Mouse (Mus musculus) left cerebral cortex, postnatal 14 days (tissue): ENCODE measurements at regions not wholly inside any gene's neighbourhood (a gene's known extent, or its start where the extent isn't known, plus 50 kb on each side); places are given as distances from the start of the nearest gene placed in this dataset.
A peak's percentile ranks its signal among the peaks of the same experiment; 100 is the strongest.

Experiments used
- DNase-seq, 2 experiments: peaks; one replicate each; pipeline ENCODE4 v3.0.0; 2021 to 2022; ENCODE audit warnings: low spot score in 2 of 2, mixed read lengths in 1 of 2
- intact Hi-C: fragments of 180-260 bp; cut with DNase I; formaldehyde crosslinking; loops from one replicate; pipeline ENCODE4 v1.15.1; 2025

DNA sequence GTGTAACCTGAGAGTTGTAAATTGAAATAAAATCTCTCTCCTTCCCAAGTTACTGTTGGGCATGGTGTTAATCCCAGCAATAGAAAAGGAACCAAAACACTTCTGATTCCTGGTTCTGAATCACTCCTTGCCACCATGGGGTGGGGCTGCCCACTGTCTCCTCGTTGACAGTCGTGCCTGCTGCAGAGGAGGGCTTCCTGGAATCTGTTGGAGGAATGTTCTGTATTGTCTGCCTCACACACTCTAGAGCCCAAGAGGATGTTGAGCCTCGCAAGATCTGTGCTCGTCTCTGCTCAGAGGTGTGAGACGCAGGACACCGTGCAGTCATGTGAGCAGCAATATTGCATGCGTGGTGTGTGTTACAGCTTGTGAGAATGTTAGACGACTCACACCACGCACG lies 246.4 kb upstream of the Kcnab2 start:
- intact Hi-C loops: no loop called here
- DNase-seq: no peak

DNA sequence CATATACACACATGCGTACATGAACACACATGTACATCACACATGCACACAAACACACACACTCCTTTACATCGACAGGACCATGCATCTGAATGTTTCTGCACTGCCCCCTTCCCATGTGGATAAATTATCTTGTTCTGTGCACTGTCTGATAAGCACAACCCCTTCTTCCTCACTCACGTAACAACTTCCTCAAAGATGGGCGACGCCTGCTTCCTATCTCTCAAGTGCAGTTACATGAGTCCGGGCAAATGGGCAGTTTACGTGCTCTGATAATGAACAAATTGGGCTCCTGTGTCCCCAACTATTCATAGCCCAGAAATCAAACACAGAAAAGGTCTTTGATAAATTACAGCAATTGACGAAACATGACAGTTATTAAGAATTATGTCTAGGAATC lies 242.9 kb upstream of the Kcnab2 start:
- intact Hi-C loops: no loop called here
- no peak for DNase-seq

DNA sequence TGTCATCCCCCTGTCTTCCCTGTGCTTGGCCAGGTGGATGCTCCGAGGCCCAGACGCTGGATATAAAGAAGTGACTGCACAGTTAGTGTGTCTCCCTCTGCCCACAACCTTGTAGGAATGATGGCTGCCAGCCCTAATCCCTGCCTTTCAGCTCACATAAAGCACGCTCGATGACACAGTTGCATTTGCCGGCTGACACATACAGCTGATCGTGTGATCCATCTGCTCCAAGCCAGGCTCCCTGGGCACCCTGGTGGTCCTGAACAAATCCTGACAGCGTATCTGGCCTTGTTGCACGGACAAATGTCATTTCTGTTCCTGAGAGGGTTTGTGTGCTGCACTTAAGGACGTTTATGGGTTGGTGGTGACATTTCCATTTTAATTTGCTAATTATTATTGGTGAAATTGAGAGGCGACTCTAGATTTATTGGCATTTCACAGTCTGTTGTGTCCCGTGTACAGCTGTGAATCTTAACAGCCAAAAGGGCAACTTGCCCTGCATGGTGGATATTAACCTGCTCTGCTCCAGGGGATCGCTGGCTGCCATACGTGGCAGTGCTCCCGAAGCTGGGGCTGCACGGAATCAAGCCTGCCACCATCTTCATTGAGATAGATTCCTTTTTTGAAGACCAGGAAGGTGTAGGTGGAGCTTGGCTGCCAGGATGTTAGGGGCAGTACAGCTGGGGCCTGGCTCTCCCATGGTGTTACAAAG lies 241.9 kb upstream of the Kcnab2 start:
- DNase-seq: no peak
- intact Hi-C loops: no loop called here

DNA sequence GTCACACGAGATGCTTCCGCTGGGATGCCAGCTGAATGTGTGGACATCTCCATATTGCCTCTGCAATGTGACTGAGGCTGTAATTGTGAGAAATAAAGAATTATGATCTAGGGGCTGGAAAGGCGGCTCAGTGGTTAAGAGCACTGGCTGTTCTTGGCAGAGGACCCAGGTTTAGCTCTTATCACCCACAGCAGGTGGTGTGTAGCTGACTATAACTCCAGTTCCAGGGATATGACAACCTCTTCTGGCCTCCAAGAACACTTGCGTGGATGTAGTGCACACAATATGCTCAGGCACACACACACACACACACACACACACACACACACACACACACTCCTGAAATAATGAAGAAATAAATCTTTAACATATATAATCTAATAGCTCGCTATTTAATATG lies 232.7 kb upstream of the Kcnab2 start:
- intact Hi-C loops: no loop called here
- DNase-seq: no peak

DNA sequence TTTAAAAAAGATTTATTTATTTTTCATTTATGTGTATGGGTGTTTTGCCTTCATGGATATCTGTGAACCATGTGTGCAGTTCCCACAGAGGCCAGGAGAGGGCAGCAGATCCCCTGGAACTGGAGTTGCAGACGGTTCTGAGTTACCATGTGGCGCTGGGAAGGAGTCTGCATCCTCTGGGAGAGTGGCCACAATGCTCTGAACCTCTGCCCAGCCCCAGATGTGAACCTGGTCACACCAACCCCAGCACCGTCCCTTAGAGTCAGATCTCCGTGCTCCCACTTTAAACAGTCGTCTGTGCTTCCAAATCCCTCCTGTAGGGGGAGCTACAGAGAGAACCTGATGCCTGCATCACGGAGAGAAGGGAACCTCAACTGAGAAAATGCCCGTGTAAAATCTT lies 222.5 kb upstream of the Kcnab2 start:
- no peak for DNase-seq
- intact Hi-C loops: no loop called here

DNA sequence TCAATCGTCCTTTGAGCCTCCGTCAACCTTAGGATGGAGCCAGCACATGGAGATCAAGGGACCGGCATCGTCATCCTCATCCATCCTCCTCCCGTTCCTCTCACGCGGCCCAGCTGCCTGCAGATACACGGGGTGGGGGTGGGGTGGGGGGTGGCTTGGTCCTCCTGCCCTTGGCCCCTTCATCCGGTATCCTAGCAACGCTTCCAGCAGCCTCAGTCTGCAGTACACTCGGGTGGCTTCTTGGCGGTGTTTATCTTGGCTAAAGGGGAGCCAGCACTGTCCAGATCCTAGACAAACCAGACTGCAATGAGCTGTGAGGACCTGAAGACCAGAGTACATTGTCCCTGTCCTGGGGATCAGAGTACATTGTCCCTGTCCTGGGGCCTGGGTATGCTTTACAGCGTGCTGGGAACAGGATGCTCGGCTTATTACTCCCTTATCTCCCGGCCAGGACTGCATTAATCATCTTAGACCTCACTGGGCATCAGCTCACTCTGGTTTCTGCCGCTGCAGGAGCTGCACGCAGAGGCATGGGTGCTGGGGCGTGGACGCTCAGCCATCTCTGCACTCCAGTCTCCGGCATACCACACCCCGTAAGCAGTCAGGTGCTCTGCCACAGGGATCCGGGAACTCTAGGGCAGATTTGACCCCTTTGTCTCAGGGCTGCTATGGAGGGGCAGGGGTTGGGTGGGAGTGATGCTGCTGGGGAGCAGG lies 219.7 kb upstream of the Kcnab2 start:
- peak; percentile 39 to 41 for DNase-seq
- intact Hi-C loops: no loop called here

DNA sequence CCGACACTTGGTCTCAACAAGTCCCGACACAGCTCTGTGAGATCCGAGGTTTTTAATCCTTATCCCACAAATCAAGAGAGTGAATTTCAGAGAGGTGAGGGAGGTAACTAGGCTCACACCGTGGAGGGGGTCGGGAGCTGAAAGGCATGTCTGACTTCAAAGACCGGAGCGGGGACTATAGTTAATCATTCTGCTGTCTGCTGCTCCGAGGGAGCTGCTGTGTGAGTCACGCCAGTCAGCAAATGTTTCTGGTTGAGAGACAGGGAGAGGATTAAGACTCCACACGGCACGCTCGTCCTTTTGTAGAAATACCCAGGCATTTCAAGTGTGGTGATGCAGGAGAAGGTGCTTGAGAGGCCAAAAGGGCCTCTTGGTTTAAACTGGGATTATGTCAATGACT lies 214.1 kb upstream of the Kcnab2 start:
- no peak for DNase-seq
- intact Hi-C loops: no loop called here

DNA sequence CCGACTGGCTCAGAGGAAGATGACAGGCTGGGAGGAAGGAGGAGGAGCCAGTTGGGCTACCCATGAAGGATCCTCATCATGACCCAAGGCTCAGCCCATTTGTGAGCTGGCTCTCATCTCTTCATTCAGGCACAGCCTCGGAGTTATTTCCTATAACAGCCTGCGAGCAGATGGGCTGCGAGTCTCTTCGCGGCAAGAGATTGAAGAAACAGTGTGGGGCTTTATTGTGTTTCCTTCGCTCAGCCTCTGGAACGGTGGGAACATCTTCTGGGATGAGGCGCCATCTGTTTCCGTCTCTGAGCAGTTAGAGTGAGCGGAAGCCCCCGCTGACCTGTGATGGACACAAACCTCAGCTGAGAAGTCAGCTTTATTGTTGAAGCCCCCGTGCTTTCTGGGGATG lies 213.6 kb upstream of the Kcnab2 start:
- peak; percentile 31 to 49 for DNase-seq

DNA sequence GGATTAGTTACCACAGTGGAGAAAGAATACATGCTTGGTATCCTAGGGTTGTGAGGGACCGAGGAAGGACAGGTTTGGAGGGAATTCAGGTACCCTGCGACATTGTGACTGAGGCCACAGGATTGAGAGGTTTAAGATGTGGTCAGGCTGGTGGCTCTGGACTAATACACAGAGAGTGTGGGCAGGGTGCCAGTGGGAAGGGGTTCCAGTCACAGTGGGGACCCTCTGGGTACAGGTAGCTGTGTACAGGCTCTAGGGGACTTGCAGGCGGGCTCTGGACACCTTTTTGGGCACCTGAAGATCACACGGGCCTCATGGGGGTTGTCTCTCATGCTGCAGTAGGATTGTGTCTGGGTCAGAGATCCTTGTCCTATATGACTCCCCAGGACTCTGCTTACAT lies 213.1 kb upstream of the Kcnab2 start:
- intact Hi-C loops: no loop called here
- no peak for DNase-seq

More for the DNA sequence above, 213.6 kb upstream of the Kcnab2 start:
- intact Hi-C loops: no loop called here

DNA sequence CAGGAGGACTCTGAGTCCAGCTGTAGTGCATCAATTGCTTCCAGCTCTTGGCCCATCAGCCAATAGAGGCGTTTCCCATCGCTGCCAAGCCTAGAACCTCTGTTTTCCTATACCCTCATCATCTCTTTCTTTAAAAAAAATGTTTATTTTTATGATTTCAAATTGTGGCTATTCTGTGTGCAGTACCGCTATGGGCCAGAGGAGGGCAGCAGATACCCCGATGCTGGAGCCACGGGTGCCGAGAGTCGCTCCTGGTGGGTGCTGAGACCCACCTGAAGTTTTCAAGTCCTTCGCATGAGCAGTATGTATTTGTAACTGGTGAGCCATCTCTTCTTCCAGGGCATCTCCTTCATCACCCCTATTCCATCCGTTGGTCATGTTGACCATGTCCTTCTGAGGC lies 212.2 kb upstream of the Kcnab2 start:
- intact Hi-C loops: no loop called here

DNA sequence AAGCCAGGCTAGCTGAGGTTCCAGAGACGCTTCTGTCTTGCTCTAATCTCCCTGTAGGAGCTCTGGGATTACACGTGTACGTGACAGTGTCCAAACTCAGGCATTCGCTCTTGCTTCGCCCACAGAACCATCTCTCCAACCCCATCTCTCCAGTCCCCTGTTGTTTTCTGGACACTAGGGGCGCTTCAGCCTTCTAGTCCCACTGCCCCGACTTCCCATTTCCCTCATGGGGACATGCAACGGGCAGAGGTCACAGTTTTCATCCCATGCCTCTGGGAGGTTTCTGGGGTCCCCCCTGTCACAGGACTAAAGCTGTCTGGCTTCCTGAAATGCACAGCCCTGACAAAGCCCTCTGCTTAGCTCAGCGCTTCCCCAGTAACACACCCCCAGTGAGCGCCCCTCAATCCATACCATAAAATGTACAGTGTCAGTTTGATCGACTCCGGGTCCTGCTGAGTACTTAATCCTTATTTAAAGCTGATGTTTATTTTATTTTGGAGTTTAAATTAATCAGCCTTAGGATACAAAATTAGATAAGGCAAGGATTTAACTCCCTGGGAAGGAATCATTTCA lies 208.9 kb upstream of the Kcnab2 start:
- intact Hi-C loops: no loop called here
- DNase-seq: no peak

More for the DNA sequence above, 212.2 kb upstream of the Kcnab2 start:
- no peak for DNase-seq

DNA sequence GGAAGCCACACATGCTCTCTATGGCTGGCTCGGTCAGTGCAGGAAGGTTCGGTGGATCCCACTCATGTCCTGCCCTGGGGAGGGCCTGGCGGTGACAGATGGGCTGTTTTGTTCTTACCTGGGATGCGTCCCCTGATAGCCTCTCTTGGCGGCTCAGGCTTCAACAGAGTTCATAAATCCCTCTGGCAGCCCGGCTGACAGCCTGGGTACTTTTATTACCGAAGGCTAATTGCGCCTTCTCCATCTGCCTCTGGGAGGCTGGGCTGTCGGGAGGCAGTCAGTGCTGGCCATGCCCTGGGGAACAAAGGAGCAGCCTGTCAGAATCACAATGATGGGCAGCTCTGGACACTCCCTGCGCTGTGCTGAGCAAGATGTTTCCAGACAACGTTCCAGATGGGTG lies 196.5 kb upstream of the Kcnab2 start:
- DNase-seq: no peak
- intact Hi-C loops: no loop called here

DNA sequence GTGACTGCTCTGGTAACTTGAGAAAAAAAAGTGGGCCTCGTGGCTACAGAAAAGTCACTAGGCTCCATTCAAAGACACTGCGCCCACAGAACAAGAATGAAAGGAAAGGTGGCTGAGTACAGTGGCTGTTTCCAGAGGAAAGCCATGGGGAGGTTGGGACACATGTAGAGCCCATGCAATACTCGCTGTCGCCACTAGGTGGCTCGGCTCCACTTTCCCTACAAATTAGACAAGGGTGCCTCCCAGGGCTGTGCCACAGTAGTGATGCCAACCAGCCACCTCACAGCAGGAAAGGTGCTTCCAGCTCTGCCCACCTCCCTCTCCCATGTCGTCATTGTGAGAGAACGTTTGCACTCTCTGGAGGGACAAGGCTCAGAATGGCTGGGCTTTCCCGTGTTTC lies 185.8 kb upstream of the Kcnab2 start:
- peak in 1 of 2 experiments; percentile 25 for DNase-seq
- intact Hi-C loops: no loop called here

DNA sequence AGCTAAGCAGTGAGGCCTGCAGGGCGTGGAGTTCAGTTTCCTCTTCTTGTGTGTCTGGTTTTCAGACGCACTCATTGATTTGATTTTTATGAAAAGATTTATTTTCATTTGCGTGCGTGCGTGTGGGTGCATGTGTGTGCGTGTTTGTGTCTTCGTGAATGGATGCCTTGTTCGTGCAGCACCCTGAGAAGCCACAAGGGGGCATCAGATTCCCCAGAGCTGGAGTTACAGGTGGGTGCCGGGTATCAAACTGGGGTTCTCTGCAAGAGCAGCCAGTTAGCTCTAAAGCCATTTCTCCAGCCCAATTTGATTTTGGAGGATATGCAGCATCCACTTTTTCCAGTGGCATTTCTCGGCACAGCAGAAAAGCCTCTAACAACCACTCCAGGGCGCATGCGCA lies 185.4 kb upstream of the Kcnab2 start:
- intact Hi-C loops: no loop called here
- DNase-seq: no peak

DNA sequence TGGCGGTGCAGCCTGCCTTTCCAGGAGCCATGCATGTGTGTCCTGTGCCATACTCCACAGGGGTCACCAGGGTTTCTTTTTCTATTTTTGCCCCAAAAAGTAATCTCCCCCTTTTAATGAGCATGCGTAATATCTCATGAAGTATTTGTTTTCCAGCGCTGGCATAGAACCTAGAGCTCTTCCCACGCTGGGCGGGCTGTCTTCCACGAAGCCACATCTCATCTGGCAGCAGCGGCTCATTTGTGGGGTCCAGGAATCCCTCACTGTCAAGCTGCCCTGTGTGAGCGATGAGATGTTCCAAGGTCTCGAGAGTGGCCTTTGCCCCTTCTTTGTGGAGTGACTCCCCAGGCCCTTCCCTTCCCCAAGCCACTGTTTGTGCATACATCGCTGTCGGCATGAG lies 184.8 kb upstream of the Kcnab2 start:
- DNase-seq: no peak
- intact Hi-C loops: no loop called here

DNA sequence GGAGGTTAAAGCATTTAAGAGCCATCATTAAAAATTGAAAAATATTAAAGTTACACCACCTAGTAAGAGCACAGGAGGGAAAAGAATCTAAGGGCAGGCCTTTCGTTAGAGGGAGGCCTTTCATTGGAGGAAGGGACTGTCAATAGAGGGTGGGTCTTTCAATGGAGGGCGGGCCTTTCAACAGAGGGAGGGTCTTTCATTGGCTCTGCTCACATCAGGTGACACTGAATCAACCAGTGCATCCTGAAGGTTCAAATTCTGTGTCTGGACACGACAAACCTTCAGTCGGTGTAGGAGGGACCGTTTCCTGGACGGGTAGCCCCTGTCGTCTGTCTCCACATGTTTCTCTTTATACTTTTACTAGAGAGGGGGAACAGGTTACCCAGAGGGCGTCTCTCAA lies 172.5 kb upstream of the Kcnab2 start:
- no peak for DNase-seq
- intact Hi-C loops: no loop called here

DNA sequence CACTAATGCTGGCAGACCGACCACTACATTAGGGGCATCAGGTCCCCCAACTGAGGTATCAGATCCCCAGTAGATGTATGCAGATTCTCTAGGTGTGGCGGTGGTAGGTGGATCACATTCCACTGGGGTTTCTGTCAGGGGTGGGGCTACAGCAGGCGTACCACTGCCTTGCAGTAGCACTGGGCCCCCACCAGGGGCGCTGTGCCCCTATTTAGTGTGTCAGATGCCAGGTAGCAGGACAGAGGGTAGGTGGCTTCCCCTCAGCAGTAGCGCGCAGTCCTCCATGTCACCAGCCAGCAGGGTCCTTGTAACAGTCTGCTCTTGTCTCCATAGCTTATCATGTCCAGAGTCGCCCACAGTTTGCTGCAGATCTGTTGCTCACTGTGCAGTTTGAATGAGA lies 169.9 kb upstream of the Kcnab2 start:
- intact Hi-C loops: no loop called here
- DNase-seq: peak in 1 of 2 experiments; percentile 48

DNA sequence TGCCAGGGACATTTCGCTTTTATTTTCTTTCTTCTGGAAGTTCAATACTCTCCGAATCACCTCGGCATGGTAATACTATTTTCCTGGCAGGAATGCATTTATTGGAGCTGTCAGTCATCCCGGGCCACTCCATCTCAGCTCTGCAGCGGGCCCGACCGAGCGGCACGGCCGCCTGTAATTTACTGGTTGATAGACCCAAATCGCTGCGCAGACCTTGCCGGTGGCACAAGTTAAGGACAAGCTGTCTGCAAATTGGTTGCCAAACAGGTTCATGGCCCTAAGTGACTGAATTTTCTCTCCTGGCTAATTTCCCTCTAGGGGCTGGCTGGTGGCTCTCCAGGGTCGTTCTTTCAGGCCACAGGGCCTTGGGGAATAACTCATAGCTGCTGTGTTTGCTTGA lies 169.4 kb upstream of the Kcnab2 start:
- intact Hi-C loops: no loop called here
- no peak for DNase-seq

DNA sequence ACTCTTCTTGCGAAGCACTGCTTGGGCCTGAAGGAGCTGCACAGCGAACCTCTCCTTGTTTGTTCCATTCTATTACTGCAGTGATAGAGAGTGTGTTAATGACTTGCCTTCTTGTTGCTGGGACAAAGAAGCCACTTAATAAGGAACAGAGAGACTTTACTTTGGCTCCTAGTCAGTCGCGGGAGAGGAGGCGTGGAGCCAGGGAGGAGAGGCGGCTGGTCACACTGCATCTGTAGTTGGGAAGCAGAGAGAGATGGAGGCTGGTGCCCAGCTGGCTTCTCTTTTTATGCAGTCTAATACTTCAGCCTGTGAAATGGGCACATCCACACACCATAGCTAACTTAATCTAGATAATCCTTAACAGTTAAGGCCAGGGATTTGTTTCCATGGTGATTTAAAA lies 159.4 kb upstream of the Kcnab2 start:
- no peak for DNase-seq
- intact Hi-C loops: no loop called here

DNA sequence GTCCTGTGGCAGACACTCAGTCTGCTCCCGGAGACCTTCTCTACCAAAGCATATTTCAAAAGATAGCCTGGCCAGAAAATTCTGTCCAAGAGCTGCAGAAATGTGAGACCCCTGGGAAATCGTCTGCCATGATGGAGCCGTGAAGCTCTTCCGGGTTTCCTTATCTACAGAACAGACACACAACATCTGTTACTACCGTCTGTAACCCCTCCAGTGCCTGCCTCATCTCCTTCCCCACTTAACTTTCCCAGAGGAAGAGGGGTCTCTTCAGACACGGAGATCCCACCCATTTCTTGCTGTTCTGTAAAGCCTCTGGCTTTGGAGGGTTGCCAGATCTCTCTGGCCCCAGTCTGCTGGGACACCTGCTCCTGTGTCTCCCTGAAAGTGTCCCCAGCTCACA lies 156.2 kb upstream of the Kcnab2 start:
- DNase-seq: no peak
- intact Hi-C loops: no loop called here

DNA sequence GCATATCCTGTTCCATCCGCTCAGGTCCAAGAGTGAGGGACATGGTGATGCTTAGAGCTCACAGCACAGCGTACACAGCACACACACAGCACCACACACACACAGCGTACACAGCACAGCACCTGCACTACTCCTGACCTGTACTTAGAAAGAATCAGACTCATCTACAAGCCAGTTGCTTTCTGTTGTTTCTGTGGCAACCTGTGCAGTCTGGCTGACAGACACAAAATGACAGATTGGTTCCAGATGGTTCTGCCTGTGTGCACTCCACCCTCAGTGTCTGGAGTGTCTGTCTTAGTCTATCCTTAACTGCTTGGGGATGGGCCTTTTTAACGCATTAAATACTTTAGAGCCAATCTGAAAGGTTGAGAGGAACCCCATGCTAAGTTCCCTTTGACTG lies 150.4 kb upstream of the Kcnab2 start:
- intact Hi-C loops: loop anchor here (2.0 to 10.0 kb wide), 5 partner anchors 96 to 854 kb away; partner anchors contain the start of gene Ajap1
- DNase-seq: peak; percentile 46 to 55
